Mouse (Mus musculus) heart, embryonic 10.5 days (tissue): ENCODE measurements at regions not wholly inside any gene's neighbourhood (a gene's known extent, or its start where the extent isn't known, plus 50 kb on each side); places are given as distances from the start of the nearest gene placed in this dataset.

ENCODE experiments used
- DNase-seq: peaks from one replicate; pipeline ENCODE4 v3.0.0-alpha.2; 2017; ENCODE audit warnings: low spot score
- H3K27ac ChIP-seq: fragments of 300-500 bp; sonication (generic); 2 replicates; pipeline ENCODE4 v1.5.1; 2016; ENCODE audit warnings: mild to moderate bottlenecking
- H3K27me3 ChIP-seq: fragments of 300-500 bp; sonication (generic); 2 replicates; pipeline ENCODE4 v1.6.1; 2016; ENCODE audit warnings: mild to moderate bottlenecking; ENCODE audit not compliant: poor library complexity, insufficient read depth, severe bottlenecking
- H3K36me3 ChIP-seq: fragments of 300-500 bp; sonication (generic); 2 replicates; pipeline ENCODE4 v1.6.1; 2016; ENCODE audit warnings: mild to moderate bottlenecking, moderate library complexity
- H3K4me1 ChIP-seq: fragments of 300-500 bp; sonication (generic); 2 replicates; pipeline ENCODE4 v1.6.1; 2016; ENCODE audit warnings: mild to moderate bottlenecking
- H3K4me3 ChIP-seq: fragments of 300-500 bp; sonication (generic); 2 replicates; pipeline ENCODE4 v1.5.1; 2016; ENCODE audit warnings: mild to moderate bottlenecking, moderate library complexity
- H3K9me3 ChIP-seq: fragments of 300-500 bp; sonication (generic); 2 replicates; pipeline ENCODE4 v1.6.1; 2016; ENCODE audit warnings: mild to moderate bottlenecking, moderate library complexity
- WGBS: fragments of 180-500 bp; shearing (Covaris S2); methylation state at CpG from one replicate; pipeline ENCODE4 v1.1.7; 2016; 5-methylcytosine and 5-hydroxymethylcytosine counted together

GRCm38 (mm10) chr14:48046831-48047230, 73.8 kb upstream of the Peli2 start:
- Histone ChIP-seq H3K27me3 (no peaks in the 10 kb centered on the region), H3K4me1 (no peaks in the 10 kb centered on the region), H3K27ac (no peak overlapping the region), H3K4me3 (no peak overlapping the region), H3K9me3 (no peaks in the 10 kb centered on the region), H3K36me3 (no peaks in the 10 kb centered on the region)
- DNase-seq, result no peak
- 82% methylated on average over 1 of the region's 1 CpGs for WGBS

GRCm38 (mm10) chr14:48049698-48050459, 70.7 kb upstream of the Peli2 start:
- peaks cover 5% of the 10 kb centered on the region for H3K4me1 ChIP-seq
- WGBS, result 71% methylated on average over 5 of the region's 5 CpGs
- H3K9me3 ChIP-seq, result no peaks in the 10 kb centered on the region
- H3K27ac ChIP-seq, result no peak overlapping the region
- H3K27me3 ChIP-seq, result no peaks in the 10 kb centered on the region
- DNase-seq, result no peak
- H3K36me3 ChIP-seq, result no peaks in the 10 kb centered on the region
- no peak overlapping the region for H3K4me3 ChIP-seq

- Histone ChIP-seq H3K4me1 (peaks cover 5% of the 10 kb centered on the region), H3K9me3 (no peaks in the 10 kb centered on the region), H3K36me3 (no peaks in the 10 kb centered on the region), H3K4me3 (no peak overlapping the region), H3K27ac (no peak overlapping the region), H3K27me3 (no peaks in the 10 kb centered on the region)
- 82% methylated on average over 2 of the region's 2 CpGs for WGBS
- no peak for DNase-seq
Measured at GRCm38 (mm10) chr14:48050460-48050760, 70.2 kb upstream of the Peli2 start.

- WGBS, result 51% methylated on average over 3 of the region's 3 CpGs
- no peaks in the 10 kb centered on the region for H3K36me3 ChIP-seq
- no peak overlapping the region for H3K4me3 ChIP-seq
- H3K4me1 ChIP-seq, result peaks cover 5% of the 10 kb centered on the region
- H3K27ac ChIP-seq, result no peak overlapping the region
- no peaks in the 10 kb centered on the region for H3K9me3 ChIP-seq
- DNase-seq, result no peak
- H3K27me3 ChIP-seq, result no peaks in the 10 kb centered on the region; the same call in 1 of the 2 replicates
Measured at GRCm38 (mm10) chr14:48051971-48052370, 68.7 kb upstream of the Peli2 start.

GRCm38 (mm10) chr14:48052405-48052804, 68.2 kb upstream of the Peli2 start:
- Histone ChIP-seq H3K36me3 (no peaks in the 10 kb centered on the region), H3K4me3 (no peak overlapping the region), H3K27me3 (no peaks in the 10 kb centered on the region; the same call in 1 of the 2 replicates), H3K4me1 (peaks cover 5% of the 10 kb centered on the region), H3K27ac (no peak overlapping the region), H3K9me3 (no peaks in the 10 kb centered on the region)
- DNase-seq, result no peak
- 79% methylated on average over 7 of the region's 7 CpGs for WGBS

GRCm38 (mm10) chr14:48053151-48053550, 67.5 kb upstream of the Peli2 start:
- no peak overlapping the region for H3K27ac ChIP-seq
- no peaks in the 10 kb centered on the region for H3K9me3 ChIP-seq
- H3K27me3 ChIP-seq, result no peaks in the 10 kb centered on the region; the same call in 1 of the 2 replicates
- H3K4me1 ChIP-seq, result peaks cover 5% of the 10 kb centered on the region
- no peak overlapping the region for H3K4me3 ChIP-seq
- no peaks in the 10 kb centered on the region for H3K36me3 ChIP-seq
- DNase-seq, result no peak
- WGBS, result 56% methylated on average over 4 of the region's 4 CpGs

- Histone ChIP-seq H3K27me3 (no peaks in the 10 kb centered on the region; the same call in 1 of the 2 replicates), H3K4me3 (no peak overlapping the region), H3K27ac (no peak overlapping the region), H3K9me3 (no peaks in the 10 kb centered on the region), H3K36me3 (no peaks in the 10 kb centered on the region), H3K4me1 (peaks cover 14% of the 10 kb centered on the region)
- 72% methylated on average over 3 of the region's 3 CpGs for WGBS
- no peak for DNase-seq
Measured at GRCm38 (mm10) chr14:48054719-48055118, 65.9 kb upstream of the Peli2 start.

- H3K4me3 ChIP-seq, result no peak overlapping the region
- H3K27me3 ChIP-seq, result no peaks in the 10 kb centered on the region; the same call in 1 of the 2 replicates
- no peaks in the 10 kb centered on the region for H3K9me3 ChIP-seq
- H3K36me3 ChIP-seq, result no peaks in the 10 kb centered on the region
- WGBS, result 84% methylated on average over 2 of the region's 2 CpGs
- no peak overlapping the region for H3K27ac ChIP-seq
- DNase-seq, result no peak
- peaks cover 14% of the 10 kb centered on the region for H3K4me1 ChIP-seq
Measured at GRCm38 (mm10) chr14:48055861-48056260, 64.8 kb upstream of the Peli2 start.

- H3K9me3 ChIP-seq, result no peaks in the 10 kb centered on the region
- WGBS, result 83% methylated on average over 9 of the region's 9 CpGs
- no peaks in the 10 kb centered on the region for H3K36me3 ChIP-seq
Measured at GRCm38 (mm10) chr14:48058234-48058868, 62.3 kb upstream of the Peli2 start.

GRCm38 (mm10) chr14:48059664-48060455, 60.8 kb upstream of the Peli2 start:
- Histone ChIP-seq H3K27me3 (no peaks in the 10 kb centered on the region; the same call in 1 of the 2 replicates), H3K36me3 (no peaks in the 10 kb centered on the region), H3K4me1 (peaks cover 8% of the 10 kb centered on the region; the same call in 1 of the 2 replicates), H3K27ac (no peak overlapping the region), H3K4me3 (no peak overlapping the region), H3K9me3 (no peaks in the 10 kb centered on the region)
- 59% methylated on average over 15 of the region's 15 CpGs for WGBS
- no peak for DNase-seq

More at GRCm38 (mm10) chr14:48058234-48058868, 62.3 kb upstream of the Peli2 start:
- DNase-seq, result no peak
- Histone ChIP-seq H3K27ac (no peak overlapping the region), H3K27me3 (no peaks in the 10 kb centered on the region; the same call in 1 of the 2 replicates), H3K4me3 (no peak overlapping the region), H3K4me1 (peaks cover 11% of the 10 kb centered on the region)

- H3K27ac ChIP-seq, result no peak overlapping the region
- WGBS, result 79% methylated on average over 3 of the region's 3 CpGs
- no peak overlapping the region for H3K4me3 ChIP-seq
- H3K4me1 ChIP-seq, result peaks cover 6% of the 10 kb centered on the region
- H3K36me3 ChIP-seq, result no peaks in the 10 kb centered on the region
- DNase-seq, result no peak
- no peaks in the 10 kb centered on the region for H3K9me3 ChIP-seq
- H3K27me3 ChIP-seq, result no peaks in the 10 kb centered on the region
Measured at GRCm38 (mm10) chr14:48068641-48069040, 52.0 kb upstream of the Peli2 start.
